Mouse (Mus musculus) CH12.LX (cell line): ENCODE results near the gene Ubash3b.

Source experiments
- CTCF ChIP-seq, 2 experiments: IDR thresholded peaks in 1 of 2; conservative IDR thresholded peaks in 1 of 2; 2 replicates each; pipeline ENCODE4 v1.5.1; 2011 to 2012; ENCODE audit warnings: low read depth in 2 of 2, low read length in 2 of 2, improper control_type of control experiment in 1 of 2, inconsistent platforms in 1 of 2, mild to moderate bottlenecking in 1 of 2, moderate library complexity in 1 of 2
- E2F4 ChIP-seq: IDR thresholded peaks from 2 replicates; pipeline ENCODE4 v1.6.1; 2011; ENCODE audit warnings: low read depth, low read length, improper control_type of control experiment; ENCODE audit not compliant: insufficient replicate concordance
- GABPA ChIP-seq: IDR thresholded peaks from 2 replicates; pipeline ENCODE4 v1.6.1; 2012; ENCODE audit warnings: low read depth, low read length, improper control_type of control experiment, inconsistent platforms; ENCODE audit not compliant: insufficient replicate concordance
- POLR2AphosphoS2 ChIP-seq: IDR thresholded peaks from 2 replicates; pipeline ENCODE4 v1.6.1; 2011; ENCODE audit warnings: low read depth, low read length, improper control_type of control experiment
- RCOR1 ChIP-seq: conservative IDR thresholded peaks from 2 replicates; pipeline ENCODE4 v1.6.1; 2012; ENCODE audit warnings: low read depth, mild to moderate bottlenecking, inconsistent platforms, low read length, improper control_type of control experiment

GRCm38 (mm10) chr9:41098065-41098464, 63.4 kb downstream of the Ubash3b start:
- no peak for TF ChIP-seq GABPA
- no peak for TF ChIP-seq CTCF (conservative IDR thresholded peaks at IDR 0.05 in 1 of 2, IDR thresholded peaks at IDR 0.05 in 1 of 2; ENCODE audit: low read depth in 2 of 2, low read length in 2 of 2)
- no peak for TF ChIP-seq E2F4
- no peak for TF ChIP-seq RCOR1
- TF ChIP-seq POLR2AphosphoS2, result no peak
